Mouse (Mus musculus): ENCODE measurements around the gene Tdp2.

- TF ChIP-seq POLR2AphosphoS5 (IDR thresholded peaks at IDR 0.05; ENCODE audit: borderline replicate concordance, low read depth, low read length) (no peak), POLR2A (IDR thresholded peaks at IDR 0.05; ENCODE audit: control insufficient read depth in 1 of 2, insufficient read depth in 1 of 2, low read depth in 1 of 2, low read length in 2 of 2, poor library complexity in 1 of 2) (peak; percentile 95 to 98), UBTF (IDR thresholded peaks at IDR 0.05; ENCODE audit: borderline replicate concordance, insufficient read depth, low read depth, low read length) (peak; percentile 81; the same call in 1 of the 2 replicates), RAD21 (IDR thresholded peaks at IDR 0.05; ENCODE audit: low read depth, low read length) (no peak)
Measured at GRCm38 (mm10) chr13:24831353-24832130, at the start of gene Tdp2, which contains the start of gene Acot13.
